Mouse (Mus musculus) lung, postnatal 36 days (tissue): Measurements from ENCODE around the gene Gm21936.
"Not testable (repeated sequence)": the region's sequence is repeated elsewhere in the genome, so short reads cannot be mapped to it uniquely, and the experiment has no call there.

Experiments used
- DNase-seq: peaks from one replicate; pipeline ENCODE4 v3.0.0; 2022; ENCODE audit warnings: mixed read lengths

The Gm21936 gene

GRCm38 (mm10) chr12:87795212-87795611 is at the start of gene Gm21936:
Gene Gm21936, plus strand, starts transcription at chr12:87795512.
- not testable (repeated sequence) for DNase-seq

GRCm38 (mm10) chr12:87775655-87776054 is 19.7 kb upstream of the Gm21936 start, which contains the start of gene Gm21319:
Gene Gm21319, minus strand, starts transcription at chr12:87775755.
- DNase-seq = not testable (repeated sequence)

- not testable (repeated sequence) for DNase-seq
Measured at GRCm38 (mm10) chr12:87797971-87798370, 2.7 kb downstream of the Gm21936 start.

- DNase-seq = not testable (repeated sequence)
Measured at GRCm38 (mm10) chr12:87816277-87816676, 21.0 kb downstream of the Gm21936 start, which contains the start of gene BB287469. Gene BB287469, plus strand, starts transcription at chr12:87816577.

GRCm38 (mm10) chr12:87842239-87842638 is 46.9 kb downstream of the Gm21936 start, which contains the start of gene Gm2001:
Gene Gm2001, minus strand, starts transcription at chr12:87842339.
- DNase-seq = not testable (repeated sequence)
